Mouse (Mus musculus): ENCODE data around the gene Srrt.

GRCm38 (mm10) chr5:137334317-137334716, 26.8 kb upstream of the Srrt start:
- TF ChIP-seq CTCF (IDR thresholded peaks at IDR 0.05; ENCODE audit: low read depth), result no peak
- TF ChIP-seq EP300 (IDR thresholded peaks at IDR 0.05; ENCODE audit: low read depth), result no peak
